Mouse (Mus musculus) heart, embryonic 16.5 days (tissue): ENCODE data around the gene Gm20388. TPM values are rescaled to one million over a fixed set of nuclear protein-coding genes. Genes with fewer than 3 reads are reported as not detected.

ENCODE experiments used
- ATAC-seq: fragments of 200-750 bp; cut with Nextera tagmentation; replicated peaks from 2 replicates; pipeline ENCODE4 v1.8.0; 2017; ENCODE audit warnings: moderate number of reproducible peaks; ENCODE audit not compliant: insufficient read depth, low FRiP score; ENCODE audit errors: extremely low read depth
- H3K27ac ChIP-seq: fragments of 300-500 bp; sonication (generic); 2 replicates; pipeline ENCODE4 v1.5.1; 2014; ENCODE audit warnings: mild to moderate bottlenecking, low read length, control low read depth, moderate library complexity
- H3K27me3 ChIP-seq: fragments of 300-500 bp; sonication (generic); 2 replicates; pipeline ENCODE4 v1.6.1; 2014; ENCODE audit warnings: low read length, mixed read lengths; ENCODE audit not compliant: control insufficient read depth, insufficient read depth
- H3K36me3 ChIP-seq: fragments of 300-500 bp; sonication (generic); 2 replicates; pipeline ENCODE4 v1.6.1; 2014; ENCODE audit not compliant: control insufficient read depth, insufficient read depth
- H3K4me1 ChIP-seq: fragments of 300-500 bp; sonication (generic); 2 replicates; pipeline ENCODE4 v1.6.1; 2014; ENCODE audit warnings: low read length, mixed read lengths; ENCODE audit not compliant: control insufficient read depth, insufficient read depth
- H3K4me2 ChIP-seq: fragments of 300-500 bp; sonication (generic); 2 replicates; pipeline ENCODE4 v1.6.1; 2014; ENCODE audit warnings: low read depth, mild to moderate bottlenecking, control low read depth, low read length
- H3K4me3 ChIP-seq: fragments of 300-500 bp; sonication (generic); 2 replicates; pipeline ENCODE4 v1.5.1; 2014; ENCODE audit warnings: mild to moderate bottlenecking, control low read depth, low read length
- H3K9ac ChIP-seq: fragments of 300-500 bp; sonication (generic); 2 replicates; pipeline ENCODE4 v1.6.1; 2014; ENCODE audit warnings: low read length, control low read depth
- H3K9me3 ChIP-seq: fragments of 300-500 bp; sonication (generic); replicated peaks from 2 replicates; pipeline ENCODE4 v1.6.1; 2016; ENCODE audit warnings: low read length; ENCODE audit not compliant: control insufficient read depth
- WGBS: fragments of 180-500 bp; shearing (Covaris S2); extraction: QIAGEN DNeasy Blood & Tissue Kit; methylation state at CpG from one replicate; pipeline ENCODE4 v1.1.7; 2014; 5-methylcytosine and 5-hydroxymethylcytosine counted together
- polyA plus RNA-seq: library from polyadenylated mRNA; unstranded; fragments of >200 nt; fragmentation: Nextera tagmentation; extraction: Ambion mirVana; gene quantifications from 2 replicates; pipeline ENCODE4 v1.2.1, GENCODE M21; 2015

The Gm20388 gene
- polyA plus RNA-seq, 1 experiment from 2014 or later, result 4.5 TPM

- Histone ChIP-seq H3K4me3 (no peak overlapping the region), H3K9me3 (no peaks in the 10 kb centered on the region), H3K27ac (no peak overlapping the region), H3K4me1 (peaks cover 68% of the 10 kb centered on the region), H3K27me3 (no peaks in the 10 kb centered on the region), H3K36me3 (no peaks in the 10 kb centered on the region), H3K9ac (0 out of 2 replicates have a peak overlapping the region, but pooled peaks have one; percentile 15), H3K4me2 (no peak overlapping the region)
- WGBS, result 74% methylated on average over 8 of the region's 8 CpGs
- no peak for ATAC-seq
Measured at GRCm38 (mm10) chr8:120500701-120501261, 590.1 kb downstream of the Gm20388 start.

- Histone ChIP-seq H3K36me3 (no peaks in the 10 kb centered on the region), H3K4me2 (no peak overlapping the region), H3K27ac (no peak overlapping the region), H3K9ac (no peak overlapping the region), H3K4me3 (no peak overlapping the region), H3K9me3 (no peaks in the 10 kb centered on the region), H3K4me1 (peaks cover 75% of the 10 kb centered on the region), H3K27me3 (no peaks in the 10 kb centered on the region)
- 83% methylated on average over 5 of the region's 5 CpGs for WGBS
- no peak for ATAC-seq
Measured at GRCm38 (mm10) chr8:120501426-120501825, 590.8 kb downstream of the Gm20388 start.

GRCm38 (mm10) chr8:120502428-120502827 lies 591.8 kb downstream of the Gm20388 start:
- ATAC-seq, result no peak
- Histone ChIP-seq H3K9ac (no peak overlapping the region), H3K4me3 (no peak overlapping the region), H3K27ac (no peak overlapping the region), H3K27me3 (no peaks in the 10 kb centered on the region), H3K36me3 (no peaks in the 10 kb centered on the region), H3K4me2 (no peak overlapping the region), H3K4me1 (peaks cover 70% of the 10 kb centered on the region), H3K9me3 (no peaks in the 10 kb centered on the region)
- WGBS, result 62% methylated on average over 5 of the region's 5 CpGs

- Histone ChIP-seq H3K27me3 (no peaks in the 10 kb centered on the region), H3K4me3 (peak overlapping the region; percentile 29), H3K27ac (peak overlapping the region; percentile 69), H3K4me2 (peak overlapping the region; percentile 61), H3K9me3 (no peaks in the 10 kb centered on the region), H3K9ac (peak overlapping the region; percentile 65), H3K4me1 (peaks cover 58% of the 10 kb centered on the region), H3K36me3 (no peaks in the 10 kb centered on the region)
- ATAC-seq, result peak; percentile 17
- 15% methylated on average over 20 of the region's 20 CpGs for WGBS
Measured at GRCm38 (mm10) chr8:120504251-120505081, 593.8 kb downstream of the Gm20388 start.

GRCm38 (mm10) chr8:120505082-120505511 lies 594.5 kb downstream of the Gm20388 start:
- peak overlapping the region; percentile 29 for H3K4me3 ChIP-seq
- peak; percentile 26; the same call in 1 of the 2 replicates for ATAC-seq
- peaks cover 65% of the 10 kb centered on the region for H3K4me1 ChIP-seq
- peak overlapping the region; percentile 65 for H3K9ac ChIP-seq
- H3K27me3 ChIP-seq, result no peaks in the 10 kb centered on the region
- H3K27ac ChIP-seq, result peak overlapping the region; percentile 69
- H3K36me3 ChIP-seq, result no peaks in the 10 kb centered on the region
- WGBS, result 6% methylated on average over 19 of the region's 19 CpGs
- H3K4me2 ChIP-seq, result peak overlapping the region; percentile 61
- no peaks in the 10 kb centered on the region for H3K9me3 ChIP-seq

GRCm38 (mm10) chr8:120505619-120506310 lies 595.1 kb downstream of the Gm20388 start:
- H3K27me3 ChIP-seq, result no peaks in the 10 kb centered on the region
- peak overlapping the region; percentile 65; the same call in 1 of the 2 replicates for H3K9ac ChIP-seq
- H3K4me2 ChIP-seq, result peak overlapping the region; percentile 61
- H3K27ac ChIP-seq, result peak overlapping the region; percentile 69
- H3K36me3 ChIP-seq, result no peaks in the 10 kb centered on the region
- WGBS, result 39% methylated on average over 23 of the region's 23 CpGs
- H3K4me3 ChIP-seq, result no peak overlapping the region
- peaks cover 65% of the 10 kb centered on the region for H3K4me1 ChIP-seq
- no peak for ATAC-seq
- no peaks in the 10 kb centered on the region for H3K9me3 ChIP-seq

- H3K27ac ChIP-seq, result no peak overlapping the region
- 59% methylated on average over 2 of the region's 2 CpGs for whole genome bisulfite sequencing
Measured at GRCm38 (mm10) chr8:120506562-120506961, 595.9 kb downstream of the Gm20388 start.

GRCm38 (mm10) chr8:120507290-120507689 lies 596.6 kb downstream of the Gm20388 start:
- WGBS, result 89% methylated on average over 9 of the region's 9 CpGs
- H3K4me3 ChIP-seq, result no peak overlapping the region
- H3K4me2 ChIP-seq, result no peak overlapping the region
- H3K9ac ChIP-seq, result no peak overlapping the region
- ATAC-seq, result no peak
- no peaks in the 10 kb centered on the region for H3K36me3 ChIP-seq
- H3K4me1 ChIP-seq, result peaks cover 70% of the 10 kb centered on the region
- H3K9me3 ChIP-seq, result no peaks in the 10 kb centered on the region
- no peak overlapping the region for H3K27ac ChIP-seq
- no peaks in the 10 kb centered on the region for H3K27me3 ChIP-seq

More at GRCm38 (mm10) chr8:120506562-120506961, 595.9 kb downstream of the Gm20388 start:
- Histone ChIP-seq H3K4me2 (no peak overlapping the region), H3K9ac (no peak overlapping the region), H3K36me3 (no peaks in the 10 kb centered on the region), H3K9me3 (no peaks in the 10 kb centered on the region), H3K4me3 (no peak overlapping the region), H3K4me1 (peaks cover 66% of the 10 kb centered on the region), H3K27me3 (no peaks in the 10 kb centered on the region)
- ATAC-seq, result no peak
